Mouse (Mus musculus): ENCODE results near the gene Nom1. TPM values are rescaled to one million over a fixed set of nuclear protein-coding genes. Genes with fewer than 3 reads are reported as not detected.

Nom1 gene
- polyA plus RNA-seq, 1 experiment: 3.1 TPM

DNA sequence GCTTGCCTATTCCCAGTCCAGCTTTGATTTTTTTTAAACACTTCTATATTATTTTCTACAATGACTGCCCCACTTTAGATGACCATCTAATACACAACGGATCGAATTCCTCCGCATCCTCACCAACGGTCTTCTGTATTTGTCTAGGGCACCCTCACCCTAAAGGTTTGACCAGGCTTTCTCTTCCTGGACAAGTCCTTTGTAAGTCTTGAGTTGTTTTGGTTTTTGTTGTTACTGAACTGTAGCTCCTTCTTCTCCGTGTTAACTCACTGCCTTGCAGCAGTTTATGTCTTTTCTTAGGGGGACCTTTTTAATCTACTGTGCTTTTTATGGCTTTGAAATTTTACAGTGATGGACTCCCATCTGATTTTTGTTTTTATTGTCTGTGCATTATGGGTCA, 35.8 kb downstream of the Nom1 start:
- no peaks in the 10 kb centered on the region for H3K36me3 ChIP-seq (replicated peaks; ENCODE audit: low read length)
- no peak for TF ChIP-seq FLI1 (IDR thresholded peaks at IDR 0.05; ENCODE audit: low read length)
- no peak for TF ChIP-seq GATA1 (IDR thresholded peaks at IDR 0.05; ENCODE audit: borderline replicate concordance, low read length)
- H3K9me3 ChIP-seq: no peaks in the 10 kb centered on the region
- H3K27me3 ChIP-seq (replicated peaks): peaks cover 95% of the 10 kb centered on the region
- H3K4me1 ChIP-seq: peaks cover 36% of the 10 kb centered on the region
- no peak overlapping the region for H3K4me3 ChIP-seq (replicated peaks)

DNA sequence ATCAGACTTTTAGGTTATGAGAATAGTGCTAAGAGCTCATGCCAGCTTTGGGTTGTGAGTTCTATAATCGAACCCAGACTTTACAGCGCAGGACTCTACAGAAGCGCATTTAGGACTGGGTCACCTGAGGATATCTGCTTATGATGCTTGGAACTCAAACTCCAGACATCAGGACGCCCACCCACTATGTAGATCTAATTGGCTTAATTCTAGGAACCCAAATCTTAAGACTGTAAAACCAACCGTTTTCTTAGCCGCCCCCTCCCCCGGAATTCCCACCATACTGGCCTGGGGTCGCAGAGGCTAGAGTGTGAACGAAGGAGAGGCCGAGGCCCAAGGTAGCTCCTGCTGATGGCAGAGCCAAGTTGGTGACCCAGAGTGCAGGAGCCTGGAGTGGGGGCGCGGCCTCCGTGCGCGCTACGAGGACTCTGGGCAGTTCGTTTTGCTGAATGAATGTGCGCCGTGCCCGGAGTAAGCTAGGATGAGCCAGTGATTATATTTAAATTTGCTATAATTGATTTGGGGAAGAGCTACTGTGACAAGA, 36.5 kb downstream of the Nom1 start:
- Histone ChIP-seq H3K9me3 (no peaks in the 10 kb centered on the region), H3K4me1 (peaks cover 37% of the 10 kb centered on the region), H3K36me3 (replicated peaks; ENCODE audit: low read length) (no peaks in the 10 kb centered on the region), H3K27me3 (replicated peaks) (peaks cover 96% of the 10 kb centered on the region), H3K4me3 (replicated peaks) (no peak overlapping the region)
- TF ChIP-seq FLI1 (IDR thresholded peaks at IDR 0.05; ENCODE audit: low read length): no peak
- TF ChIP-seq GATA1 (IDR thresholded peaks at IDR 0.05; ENCODE audit: borderline replicate concordance, low read length): no peak

DNA sequence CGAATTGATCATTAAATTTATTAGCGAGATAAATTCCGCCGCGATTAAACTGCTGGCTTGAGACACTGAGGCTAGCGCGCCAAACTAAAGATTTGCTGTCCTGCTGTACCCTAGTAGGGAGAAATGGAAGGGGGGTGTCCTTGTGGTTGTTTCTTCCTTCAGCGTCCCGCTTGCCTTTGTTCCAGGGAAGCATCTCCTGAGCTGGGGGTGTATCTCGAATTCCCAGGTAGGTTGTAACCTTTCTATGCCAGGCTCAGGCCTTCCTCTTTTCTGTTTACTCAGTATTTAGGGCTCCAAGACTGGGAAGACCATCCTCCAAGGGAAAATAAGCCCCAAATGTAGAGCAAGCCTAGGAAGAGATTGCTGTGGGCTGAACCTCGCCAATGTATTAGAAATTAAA, 36.9 kb downstream of the Nom1 start:
- H3K27me3 ChIP-seq (replicated peaks): peaks cover 97% of the 10 kb centered on the region
- no peaks in the 10 kb centered on the region for H3K36me3 ChIP-seq (replicated peaks; ENCODE audit: low read length)

DNA sequence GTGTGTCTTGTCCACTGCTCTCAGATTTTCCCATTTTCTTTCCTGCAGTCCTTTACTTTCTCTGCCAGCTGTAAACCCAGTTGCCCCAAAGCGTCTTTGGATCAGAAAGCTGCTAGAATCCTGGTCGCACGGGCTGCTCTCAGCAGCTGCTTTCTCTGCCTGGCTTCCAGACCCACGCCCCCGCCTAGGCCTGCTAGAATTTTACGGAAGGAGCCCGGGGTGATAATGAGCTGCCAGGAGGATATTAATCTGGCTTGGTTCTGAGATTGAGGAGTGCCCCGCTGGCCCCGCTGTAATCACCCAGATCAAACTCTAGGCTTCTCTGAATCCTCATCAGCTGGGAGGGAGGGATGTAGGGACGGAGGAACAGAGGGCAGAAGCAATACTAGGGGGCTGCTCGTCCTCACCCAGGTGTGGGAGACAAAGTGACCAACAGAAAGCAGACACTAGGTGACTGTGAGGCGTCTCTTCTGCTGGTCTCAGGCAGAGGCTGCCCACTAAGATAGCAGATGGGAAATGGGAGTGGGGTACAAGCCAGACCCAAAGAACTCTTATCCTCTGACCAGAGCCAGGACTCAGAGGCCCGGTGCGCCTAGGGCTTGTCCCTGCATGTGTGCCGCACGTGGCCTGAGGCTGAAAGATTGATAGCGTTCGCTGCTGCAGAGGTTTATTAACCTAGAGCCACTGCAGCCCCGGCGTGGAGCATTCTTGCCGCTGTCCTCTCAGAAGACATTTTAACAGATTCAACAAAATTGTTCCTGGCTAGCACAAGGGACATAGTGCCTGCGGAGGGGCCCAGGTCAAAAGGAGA, 37.6 kb downstream of the Nom1 start:
- peaks cover 97% of the 10 kb centered on the region for H3K27me3 ChIP-seq (replicated peaks)

More for the DNA sequence above, 36.9 kb downstream of the Nom1 start:
- H3K4me1 ChIP-seq: peaks cover 37% of the 10 kb centered on the region
- H3K4me3 ChIP-seq (replicated peaks): no peak overlapping the region
- TF ChIP-seq GATA1 (IDR thresholded peaks at IDR 0.05; ENCODE audit: borderline replicate concordance, low read length) (no peak), FLI1 (IDR thresholded peaks at IDR 0.05; ENCODE audit: low read length) (no peak)
- no peaks in the 10 kb centered on the region for H3K9me3 ChIP-seq

DNA sequence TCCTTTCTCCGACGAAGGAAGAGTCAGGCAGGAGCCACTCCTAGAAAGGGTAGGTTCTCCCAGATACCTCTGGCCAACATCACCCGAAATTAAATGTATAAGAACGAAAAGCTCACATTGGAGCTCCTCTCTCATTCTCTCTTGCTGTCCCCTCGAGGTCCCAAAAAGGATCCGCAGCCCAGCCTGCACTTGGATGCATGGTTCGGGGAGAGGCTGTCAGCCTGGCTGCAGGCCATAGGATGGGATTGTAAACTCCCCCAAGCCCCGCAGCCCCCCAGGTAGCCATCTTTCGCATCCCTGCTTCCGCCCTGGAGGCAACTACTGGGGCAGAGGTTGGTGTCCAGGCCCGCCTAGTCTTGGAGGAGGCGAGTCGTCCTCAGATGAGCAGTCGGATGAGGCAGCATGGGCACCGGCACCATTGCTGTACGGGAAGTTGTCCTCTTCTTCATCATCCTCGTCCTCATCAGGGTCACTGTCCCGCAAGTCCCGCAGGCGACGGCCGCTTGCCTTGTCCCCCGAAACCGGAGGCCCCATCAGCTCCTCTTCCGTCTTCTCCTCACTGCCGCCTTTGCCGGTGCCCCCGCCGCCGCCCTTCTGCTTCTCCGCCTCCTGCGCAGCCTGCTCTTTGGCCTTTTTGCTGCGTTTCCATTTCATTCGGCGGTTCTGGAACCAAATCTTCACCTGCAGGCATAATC, 39.2 kb downstream of the Nom1 start:
- no peaks in the 10 kb centered on the region for H3K9me3 ChIP-seq
- peak overlapping the region; percentile 40 for H3K4me3 ChIP-seq (replicated peaks)
- no peaks in the 10 kb centered on the region for H3K36me3 ChIP-seq (replicated peaks; ENCODE audit: low read length)
- peaks cover 98% of the 10 kb centered on the region for H3K27me3 ChIP-seq (replicated peaks)
- H3K4me1 ChIP-seq: peaks cover 38% of the 10 kb centered on the region
- TF ChIP-seq FLI1 (IDR thresholded peaks at IDR 0.05; ENCODE audit: low read length) (no peak), GATA1 (IDR thresholded peaks at IDR 0.05; ENCODE audit: borderline replicate concordance, low read length) (no peak)

More for the DNA sequence above, 37.6 kb downstream of the Nom1 start:
- Histone ChIP-seq H3K36me3 (replicated peaks; ENCODE audit: low read length) (no peaks in the 10 kb centered on the region), H3K9me3 (no peaks in the 10 kb centered on the region), H3K4me1 (peaks cover 37% of the 10 kb centered on the region), H3K4me3 (replicated peaks) (no peak overlapping the region)
- TF ChIP-seq FLI1 (IDR thresholded peaks at IDR 0.05; ENCODE audit: low read length) (no peak), GATA1 (IDR thresholded peaks at IDR 0.05; ENCODE audit: borderline replicate concordance, low read length) (no peak)

DNA sequence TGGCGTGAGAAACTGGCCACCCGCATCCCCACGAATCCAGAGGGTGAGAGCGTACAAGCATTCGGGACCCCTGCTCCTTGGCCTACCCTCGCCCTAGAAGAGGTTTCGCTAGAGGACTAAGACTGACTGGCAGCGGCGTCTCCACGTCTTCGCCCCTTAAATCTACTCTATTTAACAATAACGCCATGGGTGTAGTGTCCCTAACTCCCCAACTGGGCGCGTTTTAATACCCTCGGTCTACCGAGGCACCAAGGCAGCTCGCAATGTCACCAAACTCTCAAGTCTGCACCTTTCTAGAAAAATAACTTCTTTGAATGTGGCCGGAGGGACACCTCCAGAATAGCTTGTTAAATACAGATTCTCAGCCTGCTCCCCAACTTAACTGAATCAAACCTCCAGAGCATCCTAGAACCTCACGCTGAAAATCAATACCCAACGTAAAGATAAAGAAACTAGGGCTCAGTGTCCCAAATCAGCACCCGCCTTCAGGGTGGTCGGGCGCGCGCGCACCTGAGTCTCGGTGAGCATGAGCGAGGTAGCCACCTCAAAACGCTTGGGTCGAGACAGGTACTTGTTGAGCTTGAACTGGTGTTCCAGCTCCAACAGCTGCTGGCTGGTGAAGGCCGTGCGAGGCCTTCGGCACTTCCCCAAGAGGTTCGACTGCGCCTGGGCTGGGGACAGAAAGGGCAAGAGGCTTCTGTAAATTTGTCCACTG, 39.9 kb downstream of the Nom1 start:
- Histone ChIP-seq H3K4me3 (replicated peaks) (peak overlapping the region; percentile 40), H3K9me3 (no peaks in the 10 kb centered on the region), H3K36me3 (replicated peaks; ENCODE audit: low read length) (no peaks in the 10 kb centered on the region), H3K27me3 (replicated peaks) (peaks cover 100% of the 10 kb centered on the region), H3K4me1 (peaks cover 45% of the 10 kb centered on the region)
- TF ChIP-seq FLI1 (IDR thresholded peaks at IDR 0.05; ENCODE audit: low read length): no peak
- no peak for TF ChIP-seq GATA1 (IDR thresholded peaks at IDR 0.05; ENCODE audit: borderline replicate concordance, low read length)

DNA sequence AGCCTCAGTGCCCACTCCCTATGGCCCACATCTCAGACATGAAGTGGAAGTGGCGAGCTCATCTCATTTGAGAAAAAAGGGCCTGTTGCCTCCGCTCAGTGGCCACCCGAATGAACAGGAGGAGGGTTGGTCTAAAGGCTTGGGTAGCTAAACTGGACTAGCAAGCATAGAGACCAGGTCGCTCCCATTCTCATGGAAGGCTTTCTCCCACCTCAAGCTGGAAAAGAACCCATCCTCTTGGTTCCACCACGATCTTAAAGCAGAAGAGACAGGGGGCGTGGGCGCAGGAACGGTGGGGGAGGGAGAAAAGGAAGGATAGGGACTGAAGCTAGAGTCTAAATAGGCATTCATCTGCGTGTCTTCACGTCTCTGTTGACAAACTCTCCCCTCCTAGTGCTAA, 40.6 kb downstream of the Nom1 start:
- peaks cover 99% of the 10 kb centered on the region for H3K27me3 ChIP-seq (replicated peaks)
- TF ChIP-seq GATA1 (IDR thresholded peaks at IDR 0.05; ENCODE audit: borderline replicate concordance, low read length) (no peak), FLI1 (IDR thresholded peaks at IDR 0.05; ENCODE audit: low read length) (no peak)
- peaks cover 47% of the 10 kb centered on the region for H3K4me1 ChIP-seq
- no peaks in the 10 kb centered on the region for H3K9me3 ChIP-seq
- H3K36me3 ChIP-seq (replicated peaks; ENCODE audit: low read length): no peaks in the 10 kb centered on the region
- no peak overlapping the region for H3K4me3 ChIP-seq (replicated peaks)

DNA sequence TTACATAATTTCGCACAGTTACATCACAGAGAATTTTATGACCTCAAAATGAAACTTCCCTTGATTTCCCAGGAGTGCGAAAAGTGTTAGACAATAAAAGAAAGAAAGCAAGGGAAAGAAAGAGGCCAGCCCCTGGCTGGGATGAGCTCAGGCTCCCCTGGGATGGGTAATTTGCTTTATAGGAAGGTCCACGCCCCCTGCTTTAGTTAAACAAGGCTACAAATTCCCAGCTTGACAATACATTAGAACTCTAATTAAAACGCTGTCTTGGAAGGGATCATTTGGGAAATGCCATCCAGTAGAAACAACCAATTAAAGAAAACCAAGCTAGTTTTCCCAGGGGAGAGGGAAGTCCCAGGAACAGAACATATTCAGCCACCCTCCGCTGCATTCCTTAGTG, 41.1 kb downstream of the Nom1 start:
- no peaks in the 10 kb centered on the region for H3K36me3 ChIP-seq (replicated peaks; ENCODE audit: low read length)
- H3K9me3 ChIP-seq: no peaks in the 10 kb centered on the region
- H3K27me3 ChIP-seq (replicated peaks): peaks cover 99% of the 10 kb centered on the region
- no peak for TF ChIP-seq FLI1 (IDR thresholded peaks at IDR 0.05; ENCODE audit: low read length)
- no peak for TF ChIP-seq GATA1 (IDR thresholded peaks at IDR 0.05; ENCODE audit: borderline replicate concordance, low read length)
- no peak overlapping the region for H3K4me3 ChIP-seq (replicated peaks)
- peaks cover 47% of the 10 kb centered on the region for H3K4me1 ChIP-seq

DNA sequence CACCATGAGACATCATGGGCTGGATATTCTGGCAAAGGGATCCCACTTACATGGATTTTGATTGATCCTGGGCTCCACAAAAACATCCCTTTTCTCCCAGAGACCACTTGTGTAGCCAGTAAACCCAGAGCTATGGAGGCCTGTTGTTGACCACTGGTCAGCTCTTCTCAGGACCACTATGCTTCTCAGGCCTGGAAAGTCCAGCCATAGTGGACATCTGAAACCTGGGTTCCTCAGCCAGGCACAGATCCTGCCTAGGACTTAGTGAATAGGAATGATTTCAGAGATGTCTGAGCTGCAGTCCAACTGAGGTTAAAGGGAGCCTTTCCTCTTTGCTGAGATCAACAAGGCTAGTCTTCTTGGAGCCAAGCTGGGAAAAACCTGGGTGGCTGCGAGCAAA, 41.6 kb downstream of the Nom1 start:
- no peak for TF ChIP-seq GATA1 (IDR thresholded peaks at IDR 0.05; ENCODE audit: borderline replicate concordance, low read length)
- TF ChIP-seq FLI1 (IDR thresholded peaks at IDR 0.05; ENCODE audit: low read length): no peak
- Histone ChIP-seq H3K9me3 (no peaks in the 10 kb centered on the region), H3K4me3 (replicated peaks) (no peak overlapping the region), H3K36me3 (replicated peaks; ENCODE audit: low read length) (no peaks in the 10 kb centered on the region), H3K27me3 (replicated peaks) (peaks cover 99% of the 10 kb centered on the region), H3K4me1 (peaks cover 47% of the 10 kb centered on the region)
